Mouse (Mus musculus): ENCODE measurements at regions not wholly inside any gene's neighbourhood (a gene's known extent, or its start where the extent isn't known, plus 50 kb on each side); places are given as distances from the start of the nearest gene placed in this dataset.

DNA sequence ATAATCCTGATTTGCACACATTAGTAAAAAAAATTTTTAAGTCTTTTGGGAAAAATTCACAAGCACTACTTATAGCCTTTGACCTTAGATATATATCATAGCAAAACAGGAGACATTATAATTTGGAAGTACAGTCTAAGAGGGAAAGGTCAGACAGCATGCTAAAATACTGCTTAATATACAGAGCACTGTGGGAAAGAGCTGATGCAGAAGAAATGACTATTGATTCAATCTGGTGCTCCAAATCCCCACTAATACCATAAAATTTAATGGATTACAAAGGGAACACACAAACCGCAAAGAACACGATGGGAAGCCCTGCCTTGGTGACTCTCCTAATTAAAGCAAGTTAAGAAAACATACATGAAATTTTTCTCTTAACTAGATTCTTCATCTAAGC, 126.3 kb downstream of the S1pr1 start:
- H3K9me3 ChIP-seq (ENCODE audit: low read length): no peaks in the 10 kb centered on the region
- 66% methylated on average over 2 of the region's 2 CpGs for WGBS
- no peak overlapping the region for H3K4me2 ChIP-seq (ENCODE audit: low read depth, low read length, poor library complexity, severe bottlenecking)
- H3K27me3 ChIP-seq (ENCODE audit: insufficient read depth, low read length): no peaks in the 10 kb centered on the region
- H3K4me1 ChIP-seq (ENCODE audit: insufficient read depth, low read length): no peaks in the 10 kb centered on the region
- no peak for TF ChIP-seq CTCF (IDR thresholded peaks at IDR 0.05)
- DNase-seq (ENCODE audit: low spot score): no peak
- no peak for ATAC-seq (ENCODE audit: low FRiP score)
- no peaks in the 10 kb centered on the region for H3K36me3 ChIP-seq (ENCODE audit: insufficient read depth, low read length)
- H3K27ac ChIP-seq (ENCODE audit: low read depth, low read length): no peak overlapping the region
- no peak overlapping the region for H3K9ac ChIP-seq (replicated peaks; ENCODE audit: low read length, poor library complexity, severe bottlenecking)
- no peak overlapping the region for H3K4me3 ChIP-seq (ENCODE audit: low read depth, low read length)

- TF ChIP-seq CTCF (IDR thresholded peaks at IDR 0.05): no peak
- Histone ChIP-seq H3K27me3 (ENCODE audit: insufficient read depth, low read length) (no peaks in the 10 kb centered on the region), H3K9me3 (ENCODE audit: low read length) (no peaks in the 10 kb centered on the region), H3K9ac (replicated peaks; ENCODE audit: low read length, poor library complexity, severe bottlenecking) (no peak overlapping the region), H3K36me3 (ENCODE audit: insufficient read depth, low read length) (no peaks in the 10 kb centered on the region), H3K27ac (ENCODE audit: low read depth, low read length) (no peak overlapping the region), H3K4me1 (ENCODE audit: insufficient read depth, low read length) (no peaks in the 10 kb centered on the region), H3K4me3 (ENCODE audit: low read depth, low read length) (no peak overlapping the region), H3K4me2 (ENCODE audit: low read depth, low read length, poor library complexity, severe bottlenecking) (no peak overlapping the region)
- 26% methylated on average over 4 of the region's 4 CpGs for WGBS
- ATAC-seq (ENCODE audit: low FRiP score) (no peak; the same call in 1 of the 2 replicates), DNase-seq (ENCODE audit: low spot score) (peak; percentile 37)
Measured at GRCm38 (mm10) chr3:115580131-115580932, 134.5 kb downstream of the S1pr1 start.

DNA sequence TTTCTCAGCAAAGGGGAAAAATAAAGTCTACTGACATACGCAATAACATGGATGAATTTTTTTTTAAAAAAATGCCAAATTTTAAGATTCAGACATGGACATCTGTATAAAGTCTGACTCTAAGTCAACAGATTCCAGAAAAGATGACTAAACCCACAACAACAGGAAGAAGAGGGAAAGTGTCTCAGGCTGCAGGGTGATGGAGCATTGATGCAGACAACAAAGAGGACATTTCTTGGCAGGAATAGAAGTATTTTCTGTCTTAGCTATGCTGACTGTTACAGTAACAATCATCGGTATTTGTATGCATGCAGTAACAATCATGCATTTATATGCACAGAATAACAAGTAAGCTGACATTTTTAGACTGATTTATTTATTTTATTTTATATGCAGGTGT, 139.5 kb downstream of the S1pr1 start:
- WGBS: 89% methylated on average over 2 of the region's 2 CpGs
- TF ChIP-seq CTCF (IDR thresholded peaks at IDR 0.05): no peak
- H3K9me3 ChIP-seq (ENCODE audit: low read length): no peaks in the 10 kb centered on the region
- no peak overlapping the region for H3K27ac ChIP-seq (ENCODE audit: low read depth, low read length)
- DNase-seq (ENCODE audit: low spot score): no peak
- no peaks in the 10 kb centered on the region for H3K4me1 ChIP-seq (ENCODE audit: insufficient read depth, low read length)
- no peaks in the 10 kb centered on the region for H3K36me3 ChIP-seq (ENCODE audit: insufficient read depth, low read length)
- H3K4me2 ChIP-seq (ENCODE audit: low read depth, low read length, poor library complexity, severe bottlenecking): no peak overlapping the region
- H3K27me3 ChIP-seq (ENCODE audit: insufficient read depth, low read length): no peaks in the 10 kb centered on the region
- H3K9ac ChIP-seq (replicated peaks; ENCODE audit: low read length, poor library complexity, severe bottlenecking): no peak overlapping the region
- no peak overlapping the region for H3K4me3 ChIP-seq (ENCODE audit: low read depth, low read length)
- no peak for ATAC-seq (ENCODE audit: low FRiP score)

DNA sequence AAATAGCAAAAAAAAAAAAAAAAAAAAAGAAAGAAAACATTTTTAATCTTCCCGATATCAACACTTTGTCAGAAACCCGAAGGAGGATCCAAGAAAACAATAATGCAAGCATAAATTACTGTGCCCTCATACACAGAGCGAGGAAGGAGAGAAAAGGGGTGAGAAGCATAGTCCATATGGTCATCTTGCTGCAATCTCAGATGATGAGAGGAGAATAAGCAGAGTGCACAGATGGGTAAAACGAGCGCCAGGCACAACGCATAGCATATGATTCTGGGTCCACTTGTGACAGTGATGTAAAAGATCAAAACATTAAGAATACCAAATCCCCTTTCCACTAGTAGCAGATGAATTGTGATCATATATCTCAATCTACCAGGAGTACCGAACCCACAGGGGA, 152.1 kb downstream of the S1pr1 start:
- no peak for DNase-seq (ENCODE audit: low spot score)
- no peaks in the 10 kb centered on the region for H3K9me3 ChIP-seq (ENCODE audit: low read length)
- no peak overlapping the region for H3K9ac ChIP-seq (replicated peaks; ENCODE audit: low read length, poor library complexity, severe bottlenecking)
- no peaks in the 10 kb centered on the region for H3K4me1 ChIP-seq (ENCODE audit: insufficient read depth, low read length)
- WGBS: 87% methylated on average over 7 of the region's 7 CpGs
- no peak overlapping the region for H3K4me3 ChIP-seq (ENCODE audit: low read depth, low read length)
- no peak for ATAC-seq (ENCODE audit: low FRiP score)
- no peaks in the 10 kb centered on the region for H3K36me3 ChIP-seq (ENCODE audit: insufficient read depth, low read length)
- no peak for TF ChIP-seq CTCF (IDR thresholded peaks at IDR 0.05)
- H3K27me3 ChIP-seq (ENCODE audit: insufficient read depth, low read length): no peaks in the 10 kb centered on the region
- H3K4me2 ChIP-seq (ENCODE audit: low read depth, low read length, poor library complexity, severe bottlenecking): no peak overlapping the region
- H3K27ac ChIP-seq (ENCODE audit: low read depth, low read length): no peak overlapping the region

DNA sequence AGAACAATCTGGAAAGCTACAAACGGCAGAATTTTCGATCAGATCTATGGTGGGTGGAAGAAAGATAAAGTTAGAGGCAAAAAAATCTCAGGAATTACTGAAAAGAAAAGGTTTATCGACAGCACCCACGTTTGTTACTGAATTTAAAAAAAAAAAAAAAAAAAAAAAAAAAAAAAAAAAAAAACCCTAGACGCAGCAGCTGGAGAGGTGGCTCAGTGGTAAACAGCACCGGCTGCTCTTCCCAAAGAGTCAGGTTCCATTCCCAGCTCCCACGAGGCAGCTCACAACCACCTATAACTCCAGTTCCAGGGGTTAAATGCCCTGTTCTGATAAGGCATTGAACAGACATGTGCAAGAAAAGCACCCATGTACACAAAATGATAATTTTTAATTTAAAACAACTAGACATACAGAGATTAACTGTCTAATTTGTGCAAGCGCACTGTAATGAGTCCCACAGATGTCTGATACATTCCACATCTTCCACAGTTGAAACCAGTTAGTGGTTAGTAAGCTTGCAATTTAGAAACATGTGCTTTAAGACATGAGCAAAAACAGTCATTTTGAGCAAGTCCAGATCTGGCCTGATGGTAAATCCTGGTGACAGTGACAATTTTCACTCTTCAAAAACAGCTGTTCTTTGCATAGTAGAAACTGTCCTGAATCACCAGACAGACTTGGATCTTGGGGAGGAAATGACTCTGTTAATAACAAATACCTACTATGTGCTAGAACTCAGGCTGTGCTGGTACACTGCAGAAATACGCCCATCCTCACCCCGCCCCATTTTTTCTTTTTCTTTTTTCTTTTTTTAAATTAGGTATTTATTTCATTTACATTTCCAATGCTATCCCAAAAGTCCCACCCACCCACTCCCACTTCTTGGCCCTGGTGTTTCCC, 159.8 kb downstream of the S1pr1 start:
- Histone ChIP-seq H3K4me2 (ENCODE audit: low read depth, low read length, poor library complexity, severe bottlenecking) (no peak overlapping the region), H3K36me3 (ENCODE audit: insufficient read depth, low read length) (no peaks in the 10 kb centered on the region), H3K4me3 (ENCODE audit: low read depth, low read length) (no peak overlapping the region), H3K4me1 (ENCODE audit: insufficient read depth, low read length) (no peaks in the 10 kb centered on the region), H3K27me3 (ENCODE audit: insufficient read depth, low read length) (no peaks in the 10 kb centered on the region), H3K9ac (replicated peaks; ENCODE audit: low read length, poor library complexity, severe bottlenecking) (no peak overlapping the region), H3K9me3 (ENCODE audit: low read length) (no peaks in the 10 kb centered on the region), H3K27ac (ENCODE audit: low read depth, low read length) (no peak overlapping the region)
- ATAC-seq (ENCODE audit: low FRiP score) (no peak), DNase-seq (ENCODE audit: low spot score) (no peak)
- 85% methylated on average over 10 of the region's 10 CpGs for WGBS
- no peak for TF ChIP-seq CTCF (IDR thresholded peaks at IDR 0.05)

Data from midbrain, postnatal 0 days (tissue).